Mouse (Mus musculus): ENCODE data around the gene Ephx3. TPM values are rescaled to one million over a fixed set of nuclear protein-coding genes. Genes with fewer than 3 reads are reported as not detected.
"Not testable (repeated sequence)": the region's sequence is repeated elsewhere in the genome, so short reads cannot be mapped to it uniquely, and the experiment has no call there.

The Ephx3 gene
- total RNA-seq (2021): under 1 TPM; 0.42 to 0.44 TPM
- long read RNA-seq, experiment 1: 0 reads
- long read RNA-seq, experiment 2: 0 reads

DNA sequence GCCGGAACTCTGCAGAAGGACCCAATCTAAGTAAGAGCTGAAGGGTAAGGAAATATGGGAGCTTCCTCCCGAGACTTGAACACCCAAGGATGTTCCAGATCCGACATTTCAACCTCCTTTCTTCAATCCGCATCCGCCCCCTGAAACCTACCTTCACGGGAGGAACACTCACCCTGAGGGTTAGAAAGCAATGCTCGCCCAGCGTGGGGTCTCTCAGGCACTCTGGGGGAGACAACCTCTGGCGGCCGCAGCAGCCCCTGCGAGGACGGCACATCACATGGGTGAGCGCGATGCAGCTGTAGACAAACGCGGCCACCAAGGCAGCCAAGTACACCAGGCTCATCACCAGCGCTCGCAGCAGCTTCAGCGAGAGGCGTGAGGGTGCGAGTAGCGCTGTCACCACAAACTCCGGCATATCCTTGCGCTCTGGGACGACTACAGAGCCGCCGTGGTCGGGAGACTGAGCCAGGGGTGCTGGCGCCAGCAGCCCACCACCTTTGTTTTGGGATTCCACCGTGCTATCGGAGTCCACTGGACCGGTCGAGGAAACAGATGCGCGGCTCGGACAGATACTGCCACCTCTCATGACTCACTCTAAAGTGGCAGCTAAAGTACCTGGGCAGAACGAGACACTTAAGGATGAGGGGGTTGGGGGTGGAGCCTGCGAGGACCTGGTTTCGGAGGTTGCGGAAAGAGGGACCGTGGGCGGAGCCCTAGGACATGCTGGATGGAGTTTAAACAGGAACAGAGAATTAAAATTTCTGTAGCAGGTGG lies at the start of gene Ephx3:
TSS of gene Ephx3 (minus strand) at position 687 of the 774 bp plus-strand sequence.
- TF ChIP-seq CTCF (conservative IDR thresholded peaks at IDR 0.05): 0 out of 2 replicates have a peak, but pooled peaks have one; percentile 2
- no peak within 1 kb of the TSS for H3K27ac ChIP-seq
- peak within 1 kb of the TSS; percentile 48 for H3K4me3 ChIP-seq
- no peak for DNase-seq (ENCODE audit: low spot score in 2 of 2)

DNA sequence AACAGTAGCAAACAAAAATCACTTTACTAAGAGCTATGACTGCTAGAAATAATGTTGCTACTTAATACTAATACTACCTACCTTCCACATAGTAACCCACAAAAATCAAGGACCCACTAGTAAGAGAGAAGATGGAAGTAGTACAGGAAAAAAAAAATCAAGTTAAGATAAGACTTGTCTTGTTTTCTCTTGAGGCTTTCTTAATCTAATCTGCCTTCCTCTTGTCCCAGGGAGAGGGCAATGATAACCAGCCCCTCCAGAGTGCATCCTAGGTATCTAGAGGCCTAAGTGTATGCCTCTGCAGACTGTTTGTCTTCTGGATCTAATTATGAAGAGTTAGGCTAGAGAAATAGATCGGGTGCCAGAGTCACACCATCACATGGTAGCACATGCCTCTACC lies 49.2 kb upstream of the Ephx3 start:
- no peak overlapping the region for H3K27ac ChIP-seq
- TF ChIP-seq CTCF (conservative IDR thresholded peaks at IDR 0.05): no peak
- DNase-seq (ENCODE audit: low spot score in 2 of 2): no peak
- H3K4me3 ChIP-seq: no peak overlapping the region

DNA sequence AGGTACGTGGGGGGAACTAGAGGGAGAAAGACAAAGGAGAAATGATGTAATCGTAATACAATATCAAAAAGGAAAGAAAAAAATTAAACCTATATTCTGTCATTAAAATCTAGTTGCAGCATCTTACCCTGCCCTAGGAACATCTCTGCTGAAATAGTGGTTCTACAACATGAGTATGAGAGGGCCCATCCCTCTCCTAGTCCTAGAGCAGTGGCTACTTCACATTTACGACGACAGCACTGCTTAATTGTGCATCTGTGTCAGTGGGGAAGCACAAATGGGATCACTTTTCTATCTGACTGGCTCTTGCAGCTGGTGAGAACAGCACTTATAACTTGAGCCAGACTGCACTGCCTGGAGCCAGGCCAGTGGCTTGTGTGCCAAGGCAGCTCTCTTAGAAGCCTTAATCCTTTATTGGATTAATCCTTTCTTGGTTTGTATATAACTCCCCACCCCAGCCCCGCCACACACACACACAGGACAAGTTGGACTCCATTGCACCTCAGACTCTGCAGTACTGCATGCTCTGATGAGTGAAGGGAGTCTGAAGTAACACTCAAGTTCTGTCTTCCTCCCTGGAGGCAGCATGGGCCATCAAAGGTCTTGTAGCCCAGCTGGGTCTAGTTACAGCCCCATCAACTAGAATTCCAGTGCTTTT lies 46.3 kb upstream of the Ephx3 start:
- TF ChIP-seq CTCF (conservative IDR thresholded peaks at IDR 0.05): no peak
- peak overlapping the region; percentile 55; the same call in 1 of the 2 replicates for H3K27ac ChIP-seq
- DNase-seq (ENCODE audit: low spot score in 2 of 2): peak; percentile 53 to 66
- no peak overlapping the region for H3K4me3 ChIP-seq

DNA sequence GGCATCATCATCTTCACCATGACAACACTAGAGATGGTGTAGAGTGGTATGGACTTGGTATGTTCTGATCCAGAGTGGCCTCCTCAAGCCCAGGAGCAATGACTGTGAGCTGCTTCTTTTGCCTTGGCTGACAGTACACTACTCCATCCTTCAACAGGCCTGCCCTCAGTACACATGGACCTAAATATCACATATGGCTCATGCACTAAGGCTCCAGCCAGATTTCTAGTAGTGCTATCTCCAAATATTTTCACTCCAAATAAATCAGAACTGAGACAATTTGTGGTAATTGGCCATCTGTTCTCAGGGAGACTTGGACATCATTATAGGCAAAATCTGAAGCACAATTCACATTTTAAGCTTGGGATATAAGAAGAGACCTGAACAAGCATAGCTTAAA lies 43.8 kb upstream of the Ephx3 start:
- TF ChIP-seq CTCF (conservative IDR thresholded peaks at IDR 0.05): no peak
- Histone ChIP-seq H3K4me3 (no peak overlapping the region), H3K27ac (no peak overlapping the region)
- DNase-seq (ENCODE audit: low spot score in 2 of 2): peak in 1 of 2 experiments; percentile 15

DNA sequence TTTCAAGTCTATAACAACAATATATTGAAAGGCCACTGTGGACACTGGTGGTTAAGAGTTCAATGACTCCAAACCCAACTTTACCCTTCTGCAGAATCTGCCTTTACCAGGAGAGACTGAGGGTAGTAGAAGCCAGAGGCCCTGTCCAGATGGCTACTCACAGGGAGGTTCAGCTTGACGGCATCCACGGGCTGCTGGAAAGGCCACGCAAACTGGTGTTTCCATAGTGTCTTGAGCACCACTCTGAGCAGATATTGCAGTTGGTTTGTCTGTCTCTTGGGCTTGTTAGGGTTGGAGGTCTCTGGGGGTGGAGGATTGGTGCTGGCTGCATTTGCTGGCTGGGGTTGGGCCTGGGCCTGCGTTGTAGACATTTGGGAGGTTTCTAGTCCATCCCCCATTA lies 39.9 kb upstream of the Ephx3 start:
- H3K4me3 ChIP-seq: no peak overlapping the region
- no peak for DNase-seq (ENCODE audit: low spot score in 2 of 2)
- TF ChIP-seq CTCF (conservative IDR thresholded peaks at IDR 0.05): no peak
- H3K27ac ChIP-seq: no peak overlapping the region

DNA sequence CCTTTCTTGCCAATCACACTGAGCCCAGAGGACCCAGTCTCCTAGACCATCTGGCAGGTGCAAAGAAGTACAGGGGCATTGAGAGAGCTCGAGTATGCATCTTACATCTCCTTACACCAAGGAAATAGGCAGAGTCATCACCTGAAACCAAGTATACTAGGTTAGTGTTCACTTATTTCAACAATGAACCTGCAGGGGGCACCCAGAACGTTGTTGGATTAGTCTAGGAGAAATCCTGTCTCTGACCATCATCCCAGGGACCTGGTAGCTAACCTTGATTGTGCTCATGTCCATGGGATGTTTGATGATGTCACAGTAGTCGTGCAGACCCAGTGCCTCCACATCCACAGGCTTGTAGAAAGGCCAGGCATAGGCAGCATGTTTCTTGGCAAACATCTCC lies 31.5 kb upstream of the Ephx3 start:
- no peak for DNase-seq (ENCODE audit: low spot score in 2 of 2)
- Histone ChIP-seq H3K4me3 (no peak overlapping the region), H3K27ac (no peak overlapping the region)
- TF ChIP-seq CTCF (conservative IDR thresholded peaks at IDR 0.05): peak; percentile 61

DNA sequence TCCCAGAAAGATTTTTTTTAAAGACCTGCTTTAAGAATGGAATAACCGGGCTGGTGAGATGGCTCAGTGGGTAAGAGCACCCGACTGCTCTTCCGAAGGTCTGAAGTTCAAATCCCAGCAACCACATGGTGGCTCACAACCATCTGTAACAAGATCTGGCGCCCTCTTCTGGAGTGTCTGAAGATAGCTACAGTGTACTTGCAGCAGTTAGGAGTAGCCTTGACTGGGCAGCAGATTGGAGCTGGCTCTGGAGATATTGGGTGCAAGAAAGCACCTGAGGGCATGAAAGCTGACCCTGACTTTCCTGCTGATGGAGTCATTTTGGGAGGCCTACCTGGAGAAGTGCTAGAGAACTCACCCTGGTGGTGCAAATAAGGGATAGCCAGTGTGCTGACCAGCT lies 26.2 kb upstream of the Ephx3 start:
- peak; percentile 69 for TF ChIP-seq CTCF (conservative IDR thresholded peaks at IDR 0.05)
- DNase-seq (ENCODE audit: low spot score in 2 of 2); H3K27ac ChIP-seq; H3K4me3 ChIP-seq: not testable (repeated sequence)

DNA sequence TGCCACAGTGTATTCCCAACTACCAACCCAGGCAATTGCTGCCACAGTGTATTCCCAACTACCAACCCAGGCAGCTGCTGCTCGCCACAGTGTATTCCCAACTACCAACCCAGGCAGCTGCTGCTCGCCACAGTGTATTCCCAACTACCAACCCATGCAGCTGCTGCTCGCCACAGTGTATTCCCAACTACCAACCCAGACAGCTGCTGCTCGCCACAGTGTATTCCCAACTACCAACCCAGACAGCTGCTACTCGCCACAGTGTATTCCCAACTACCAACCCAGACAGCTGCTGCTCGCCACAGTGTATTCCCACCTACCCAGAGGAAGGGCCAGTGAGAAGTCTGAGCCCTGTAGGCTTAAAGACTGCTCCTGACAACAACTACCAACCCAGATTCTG lies 22.2 kb upstream of the Ephx3 start:
- not testable (repeated sequence) for H3K4me3 ChIP-seq; H3K27ac ChIP-seq; DNase-seq (ENCODE audit: low spot score in 2 of 2)

DNA sequence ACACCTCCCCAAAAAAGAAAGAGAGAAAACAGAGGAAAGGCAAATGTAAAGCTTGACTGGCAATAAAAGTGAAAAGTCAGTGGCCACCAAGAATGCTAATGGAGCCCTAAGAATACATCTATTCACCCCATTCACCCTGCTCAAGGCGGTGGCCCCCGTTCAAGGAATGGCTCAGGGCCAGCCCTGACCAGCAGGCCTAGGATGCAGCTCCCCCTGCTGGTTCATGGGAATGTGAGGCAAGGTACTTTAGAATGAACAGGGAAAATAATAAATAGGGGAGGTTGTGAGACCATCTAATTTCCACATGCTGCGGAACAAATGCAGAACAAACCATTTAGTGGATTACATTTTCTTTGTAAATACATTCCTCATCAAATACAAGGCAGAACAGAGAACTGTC lies 20.4 kb upstream of the Ephx3 start:
- H3K27ac ChIP-seq: no peak overlapping the region
- peak; percentile 93 for TF ChIP-seq CTCF (conservative IDR thresholded peaks at IDR 0.05)
- H3K4me3 ChIP-seq: no peak overlapping the region
- peak; percentile 45 to 72 for DNase-seq (ENCODE audit: low spot score in 2 of 2)

DNA sequence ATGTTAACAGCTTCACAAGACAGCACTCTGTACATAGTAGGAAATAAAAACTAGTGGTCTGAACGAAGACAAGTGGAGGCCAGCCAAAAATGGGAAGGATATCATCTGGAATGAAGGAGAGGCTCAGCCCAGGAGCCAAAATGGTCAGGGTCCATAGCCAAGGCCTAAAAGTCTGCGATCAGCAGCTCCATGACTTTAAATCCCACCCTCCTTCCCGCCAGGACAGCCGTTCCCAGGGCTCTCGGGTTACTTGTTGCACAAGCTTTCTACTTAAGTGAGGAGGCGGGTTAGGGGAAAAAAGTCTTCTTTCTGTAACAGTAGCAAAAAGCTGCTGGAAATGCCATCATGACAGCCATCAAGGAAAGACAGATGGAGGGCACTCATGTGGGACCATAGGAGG lies 19.8 kb upstream of the Ephx3 start:
- Histone ChIP-seq H3K27ac (no peak overlapping the region), H3K4me3 (no peak overlapping the region)
- no peak for TF ChIP-seq CTCF (conservative IDR thresholded peaks at IDR 0.05)
- DNase-seq (ENCODE audit: low spot score in 2 of 2): no peak

DNA sequence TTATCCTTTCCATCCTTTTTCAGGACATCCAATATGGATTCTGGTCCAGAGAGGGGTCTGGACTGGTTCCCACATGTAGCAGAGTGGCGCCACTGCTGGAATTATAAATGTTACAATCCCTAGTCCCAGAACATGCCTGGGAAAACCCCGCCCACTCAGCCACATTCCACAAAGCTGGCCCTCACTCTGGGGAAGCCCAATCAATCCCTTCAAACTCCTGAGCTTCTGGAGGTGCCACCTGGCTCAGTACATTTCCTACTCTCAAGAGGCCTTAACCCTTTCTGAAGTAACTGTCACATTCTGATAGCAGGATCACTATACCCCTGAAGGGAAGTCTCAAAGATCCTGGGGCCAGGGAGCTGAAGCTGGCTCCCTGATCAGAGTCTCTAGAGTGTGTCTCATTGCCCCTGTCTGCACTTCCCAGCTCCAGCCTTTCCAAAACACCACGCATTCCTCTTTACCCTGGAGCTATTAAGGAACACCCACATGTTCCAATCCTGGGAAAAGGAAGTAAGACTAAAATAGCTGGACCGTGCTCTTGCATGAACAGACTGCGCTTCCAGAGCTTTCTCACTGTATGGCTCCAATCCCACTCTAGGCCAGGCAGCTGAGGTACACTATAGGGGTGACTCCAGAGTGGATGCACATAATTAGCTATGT lies 18.4 kb upstream of the Ephx3 start:
- no peak for DNase-seq (ENCODE audit: low spot score in 2 of 2)
- peak overlapping the region; percentile 39 for H3K27ac ChIP-seq
- no peak overlapping the region for H3K4me3 ChIP-seq
- no peak for TF ChIP-seq CTCF (conservative IDR thresholded peaks at IDR 0.05)

DNA sequence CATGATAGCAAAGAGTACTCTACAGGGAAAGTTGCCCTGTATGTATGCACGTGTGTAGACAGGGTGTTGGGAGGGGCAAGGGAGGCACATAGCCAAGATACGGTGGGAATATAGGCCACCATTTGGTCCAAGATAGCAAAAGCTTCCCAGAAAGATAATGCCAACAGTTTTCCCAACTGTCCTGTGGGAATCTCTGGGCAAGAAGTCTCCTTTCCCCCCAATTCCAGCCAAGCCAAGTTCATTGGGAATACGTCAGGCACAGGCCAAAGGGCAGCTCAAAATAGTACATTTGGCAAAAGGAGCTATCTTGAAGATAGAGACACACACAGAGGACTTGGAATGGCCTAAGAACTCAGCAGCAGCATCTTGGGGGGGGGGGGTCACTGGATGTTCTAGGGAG lies 16.0 kb upstream of the Ephx3 start:
- DNase-seq (ENCODE audit: low spot score in 2 of 2): no peak

DNA sequence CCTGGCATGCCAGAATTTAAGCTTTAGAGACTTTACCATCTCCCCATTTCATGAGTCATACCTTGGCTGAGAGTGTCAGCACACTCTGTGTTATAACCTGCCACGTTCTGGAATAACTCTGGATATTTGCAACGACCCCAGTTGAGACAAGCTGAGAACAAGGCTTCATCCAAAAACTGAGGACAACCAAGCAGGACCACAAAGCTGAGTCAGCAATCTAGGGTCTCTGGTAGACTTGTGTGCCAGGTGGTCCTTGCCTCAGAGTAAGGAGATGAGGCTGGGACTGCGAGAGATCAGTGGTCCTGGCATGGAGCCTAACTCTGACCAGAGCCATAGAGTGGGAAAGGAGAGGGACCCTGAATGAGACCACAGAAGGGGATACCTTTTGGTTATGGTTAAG lies 13.6 kb upstream of the Ephx3 start:
- no peak overlapping the region for H3K27ac ChIP-seq
- H3K4me3 ChIP-seq: no peak overlapping the region
- DNase-seq (ENCODE audit: low spot score in 2 of 2): no peak
- TF ChIP-seq CTCF (conservative IDR thresholded peaks at IDR 0.05): no peak

More for the DNA sequence above, 16.0 kb upstream of the Ephx3 start:
- Histone ChIP-seq H3K27ac (no peak overlapping the region), H3K4me3 (no peak overlapping the region)
- no peak for TF ChIP-seq CTCF (conservative IDR thresholded peaks at IDR 0.05)

Data from layer of hippocampus, adult 2 months (tissue).